Mouse (Mus musculus) c-Kit-positive CD71-negative TER-119-negative erythroid progenitor cells, embryonic 14.5 days (primary cell): ENCODE measurements around the gene Rnf8.

ENCODE experiments used
- DNase-seq: peaks from one replicate; pipeline ENCODE4 v3.0.0-alpha.2; 2013; ENCODE audit warnings: low read depth

Gene Rnf8

GRCm38 (mm10) chr17:29680921-29681320 lies 66.3 kb downstream of the Rnf8 start:
- no peak for DNase-seq

GRCm38 (mm10) chr17:29681669-29682068 lies 67.1 kb downstream of the Rnf8 start:
- no peak for DNase-seq

- DNase-seq: no peak
Observed at GRCm38 (mm10) chr17:29682261-29682660, 67.7 kb downstream of the Rnf8 start.

DNA sequence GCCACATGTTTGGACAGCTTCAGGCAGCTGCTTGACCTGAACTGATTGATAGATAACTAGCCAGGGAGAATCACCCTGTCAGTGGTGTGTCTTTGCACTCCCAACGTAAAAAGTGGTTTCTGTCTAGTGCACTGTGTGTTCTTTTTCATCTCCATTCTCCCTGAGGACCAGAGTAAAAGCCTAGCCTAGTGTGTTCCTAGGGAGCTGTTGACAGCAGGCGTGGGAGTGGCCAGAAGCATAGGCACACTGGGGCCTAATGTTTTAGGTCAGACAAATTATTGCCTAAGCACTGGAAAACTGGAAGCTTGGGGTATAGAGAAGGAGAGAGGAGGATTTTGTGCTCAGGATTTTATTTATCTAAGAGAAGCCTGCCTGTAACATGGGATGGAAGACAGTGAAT lies 68.5 kb downstream of the Rnf8 start:
- no peak for DNase-seq

GRCm38 (mm10) chr17:29684275-29684674 lies 69.7 kb downstream of the Rnf8 start:
- DNase-seq: no peak

- no peak for DNase-seq
Observed at GRCm38 (mm10) chr17:29686771-29687170, 72.2 kb downstream of the Rnf8 start.

DNA sequence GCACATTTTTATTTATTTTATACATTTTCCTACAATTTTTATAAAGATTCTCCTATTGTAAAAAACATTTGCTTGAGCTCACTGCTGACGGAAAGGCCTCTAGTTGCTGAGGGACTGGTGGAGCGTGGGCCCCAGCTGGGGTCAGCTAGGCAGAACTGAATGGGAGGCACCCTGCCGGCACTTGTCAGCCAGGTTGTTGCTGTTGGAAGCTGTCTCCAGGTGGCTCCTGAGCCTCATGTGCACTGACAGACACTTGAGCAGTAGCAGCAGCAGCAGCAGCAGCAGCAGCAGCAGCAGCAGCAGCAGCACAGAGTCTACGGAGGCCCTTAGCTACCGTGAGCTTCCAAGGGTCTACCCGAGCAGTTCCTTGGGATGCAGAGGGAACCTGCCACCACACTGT lies 72.8 kb downstream of the Rnf8 start:
- no peak for DNase-seq

- DNase-seq: no peak
Observed at GRCm38 (mm10) chr17:29688610-29689009, 74.0 kb downstream of the Rnf8 start.

DNA sequence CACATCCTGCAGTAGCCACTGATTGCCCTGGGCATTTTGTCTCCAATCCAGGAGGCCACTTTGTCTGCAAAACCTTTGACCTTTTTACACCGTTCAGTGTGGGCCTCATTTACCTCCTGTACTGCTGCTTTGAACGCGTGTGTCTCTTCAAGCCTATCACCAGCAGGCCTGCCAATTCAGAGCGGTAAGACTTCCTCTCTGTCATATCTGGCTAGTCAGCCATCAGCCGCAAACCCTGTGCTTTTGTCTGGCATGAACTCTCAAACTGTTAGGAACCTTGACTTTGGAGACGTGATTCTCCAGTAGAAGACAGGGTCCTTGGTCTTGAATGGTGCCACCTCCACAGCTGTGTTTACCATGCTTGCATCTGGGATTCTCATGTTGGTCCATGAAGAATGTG lies 75.7 kb downstream of the Rnf8 start:
- no peak for DNase-seq

DNA sequence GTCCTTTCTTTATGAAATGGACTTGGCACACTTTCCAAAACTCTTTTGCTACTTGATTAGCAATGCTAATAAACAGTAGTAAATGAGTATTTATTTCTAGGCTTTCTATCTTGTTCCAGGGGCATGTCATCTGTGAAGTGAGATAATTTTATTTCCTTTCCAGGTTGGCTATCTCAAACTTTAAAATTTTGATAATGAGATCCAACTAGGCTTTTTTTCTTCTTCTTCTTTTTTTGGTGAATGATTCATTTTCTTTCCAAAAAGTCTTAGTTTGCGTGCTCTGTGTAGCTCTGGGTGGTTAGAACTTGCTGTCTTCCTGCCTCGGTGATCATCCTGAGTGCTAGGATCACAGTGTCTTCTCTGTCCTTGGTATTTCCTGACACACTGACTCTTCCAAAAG lies 78.2 kb downstream of the Rnf8 start:
- no peak for DNase-seq

GRCm38 (mm10) chr17:29693571-29693970 lies 79.0 kb downstream of the Rnf8 start:
- no peak for DNase-seq

- DNase-seq: no peak
Observed at GRCm38 (mm10) chr17:29694516-29694915, 79.9 kb downstream of the Rnf8 start.
